Mouse (Mus musculus): ENCODE data around the gene Fermt1.
A peak's percentile ranks its signal among the peaks of the same experiment; 100 is the strongest.

The Fermt1 gene

DNA sequence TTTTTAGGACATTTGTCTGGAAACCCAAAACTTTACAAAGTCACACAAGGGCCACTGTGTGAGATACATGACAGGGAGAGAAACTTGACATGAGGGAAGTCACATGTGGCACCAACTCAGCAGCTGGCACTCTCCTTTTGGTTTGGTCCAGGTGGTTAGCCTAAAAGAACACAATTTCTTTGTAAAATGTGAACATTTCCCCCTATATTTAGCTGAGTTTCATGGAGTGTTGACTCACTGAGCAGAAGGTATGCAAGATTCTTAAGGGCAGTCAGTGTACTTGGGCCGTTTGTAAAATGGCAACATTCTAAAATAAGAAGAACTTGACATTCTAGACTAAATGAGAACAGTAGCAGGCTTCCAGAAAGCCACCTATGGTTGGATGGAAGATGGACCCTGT, 30.9 kb downstream of the Fermt1 start:
- no peak for DNase-seq

DNA sequence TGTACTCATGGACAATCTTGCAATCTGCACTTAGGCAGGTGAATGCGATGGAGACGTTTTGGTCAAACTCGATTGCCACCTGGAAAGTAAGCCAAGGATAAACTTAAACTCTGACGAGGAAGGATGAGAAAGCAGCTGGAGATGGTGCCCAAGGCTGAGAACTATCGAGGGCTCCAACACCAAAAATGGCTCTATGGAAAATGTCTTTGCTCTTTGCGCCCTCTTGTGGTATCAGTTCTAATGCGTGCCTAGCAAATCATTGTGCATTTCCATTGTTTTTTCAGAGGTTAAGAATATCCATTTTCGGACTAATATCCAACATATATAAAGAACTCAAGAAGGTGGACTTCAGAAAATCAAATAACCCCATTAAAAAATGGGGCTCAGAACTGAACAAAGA, 38.9 kb downstream of the Fermt1 start:
- peak; percentile 53 for DNase-seq

DNA sequence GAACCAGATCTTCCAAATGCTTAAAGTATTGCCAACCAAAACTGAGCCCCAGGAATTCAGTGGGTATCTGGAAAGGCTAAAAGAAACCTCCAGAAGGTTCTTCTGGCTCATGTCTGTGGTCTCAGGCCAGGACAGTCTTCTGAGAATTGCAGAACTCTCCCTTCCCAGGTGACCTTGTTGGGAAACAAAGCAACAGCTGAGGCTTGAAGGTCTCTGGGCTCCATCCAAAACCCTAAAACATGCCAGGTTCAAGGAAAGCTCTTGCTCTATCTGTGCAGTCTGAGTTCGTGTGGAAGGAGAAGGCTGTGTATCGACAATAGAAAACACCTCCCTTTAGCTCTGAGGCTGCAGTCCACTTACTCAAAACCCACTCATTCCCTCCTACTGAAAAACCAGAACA, 40.7 kb downstream of the Fermt1 start:
- DNase-seq = no peak

DNA sequence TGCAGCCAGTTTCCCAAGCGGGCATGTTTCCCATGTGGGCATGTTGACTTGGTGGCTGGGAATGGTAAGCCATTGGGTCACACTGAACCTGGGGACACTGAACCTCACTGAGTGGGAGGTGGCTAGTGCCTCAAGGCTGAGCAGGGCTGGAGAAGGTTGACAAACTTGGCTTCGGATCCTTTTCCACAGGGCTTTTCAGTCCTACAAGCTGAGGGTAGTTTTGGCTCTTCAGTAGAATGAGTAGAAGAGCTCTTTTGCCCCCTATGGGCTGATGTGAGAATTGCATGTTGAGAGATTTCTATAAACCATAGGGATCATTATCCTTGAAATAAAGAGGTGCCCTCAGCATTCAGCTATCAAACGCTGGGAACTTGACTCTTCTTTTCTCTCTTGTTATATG, 42.2 kb downstream of the Fermt1 start:
- peak; percentile 71 for DNase-seq

DNA sequence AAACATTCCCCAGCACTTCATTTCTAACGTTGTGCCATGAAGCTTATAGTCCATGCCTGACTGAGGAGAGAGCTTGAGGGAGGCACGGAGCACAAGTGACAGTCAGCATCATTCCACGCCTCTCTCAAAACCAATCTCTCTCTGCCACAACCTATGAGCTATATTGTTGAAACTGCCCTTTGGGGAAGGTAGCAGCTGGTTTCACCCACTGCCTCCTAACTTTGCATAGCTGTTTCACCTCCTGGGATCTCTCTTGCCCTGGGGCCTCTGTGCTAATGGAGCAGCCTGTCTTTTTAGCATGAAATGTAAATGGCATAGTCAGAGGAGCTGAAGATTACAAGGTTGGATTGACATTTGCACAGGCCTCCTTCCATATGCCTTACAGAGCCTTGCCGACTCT, 43.6 kb downstream of the Fermt1 start:
- DNase-seq = no peak

DNA sequence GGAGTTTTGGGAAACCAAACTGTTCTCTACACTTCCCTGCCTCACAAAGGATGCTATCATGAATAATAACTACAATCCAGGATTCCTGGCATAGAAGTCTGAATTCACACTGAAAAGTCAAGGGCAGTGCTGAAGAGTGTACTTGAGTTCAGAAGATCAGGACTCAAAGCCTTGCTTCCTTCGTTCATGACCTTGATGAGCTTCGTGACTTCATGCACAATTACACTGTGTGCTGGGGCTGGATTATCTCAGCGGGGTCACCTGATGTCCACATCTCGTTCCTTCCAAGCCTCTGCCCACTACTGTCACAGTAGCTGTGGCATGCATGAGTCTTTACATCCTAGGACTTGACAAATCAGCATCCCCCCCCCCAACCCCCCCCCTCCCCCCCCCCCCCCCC, 44.1 kb downstream of the Fermt1 start:
- no peak for DNase-seq

DNA sequence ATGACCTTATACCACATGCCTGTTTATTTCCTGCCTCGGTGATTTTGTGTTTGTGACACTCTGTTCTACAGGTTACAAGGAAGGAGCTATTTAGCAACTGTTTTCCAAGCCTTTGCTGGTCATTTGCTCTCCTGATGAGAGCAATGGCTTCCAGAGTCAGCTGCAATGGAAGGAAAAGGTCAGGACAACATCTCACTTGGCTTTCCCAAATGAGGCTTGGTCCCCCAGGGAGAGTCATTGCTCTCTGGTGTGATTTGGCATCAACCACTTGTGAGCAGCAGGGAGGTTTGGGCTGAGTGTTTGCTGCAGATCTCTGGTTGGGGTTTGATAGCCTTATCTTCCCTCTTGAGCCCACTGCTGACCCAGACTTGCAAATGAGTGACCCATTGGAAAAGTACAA, 45.1 kb downstream of the Fermt1 start:
- no peak for DNase-seq

DNA sequence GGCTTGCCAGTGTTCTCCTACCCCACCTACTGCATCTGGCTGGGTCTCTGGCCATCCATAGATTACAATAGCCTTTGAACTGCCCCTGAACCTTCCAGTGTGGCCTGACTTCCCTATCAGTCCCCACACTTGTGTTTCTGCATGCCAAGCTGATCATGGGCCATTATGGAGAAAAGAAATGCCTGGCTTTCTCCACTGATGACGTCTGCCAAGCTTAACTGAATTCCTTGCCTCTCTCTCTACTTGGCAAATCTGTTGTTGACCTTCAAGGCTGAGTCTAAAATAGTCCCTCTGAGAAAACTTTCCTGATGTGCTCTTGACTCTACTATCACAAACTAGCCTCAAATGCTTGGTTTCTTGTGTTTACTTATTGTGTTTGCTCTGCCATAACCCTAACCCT, 47.5 kb downstream of the Fermt1 start:
- DNase-seq = no peak

DNA sequence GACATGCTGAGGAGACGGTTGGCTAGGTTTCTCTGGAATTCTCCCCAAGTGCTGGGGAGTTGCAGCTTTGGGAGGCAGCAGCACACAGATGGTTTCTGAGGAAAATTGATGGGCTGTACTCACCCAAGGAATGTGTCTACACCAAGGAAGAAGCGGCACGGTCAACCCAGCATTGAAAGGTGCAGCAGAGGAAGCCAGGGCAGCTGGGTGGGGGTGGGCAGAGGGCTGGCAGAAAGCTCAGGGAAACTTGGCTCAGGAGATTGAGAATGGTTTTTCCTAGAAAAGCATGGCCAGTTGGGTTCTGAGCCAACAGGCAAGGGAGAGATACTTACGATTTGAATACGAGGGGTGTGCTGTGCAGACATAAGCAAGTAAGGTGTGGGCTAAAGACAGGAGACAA, 51.9 kb downstream of the Fermt1 start:
- no peak for DNase-seq

DNA sequence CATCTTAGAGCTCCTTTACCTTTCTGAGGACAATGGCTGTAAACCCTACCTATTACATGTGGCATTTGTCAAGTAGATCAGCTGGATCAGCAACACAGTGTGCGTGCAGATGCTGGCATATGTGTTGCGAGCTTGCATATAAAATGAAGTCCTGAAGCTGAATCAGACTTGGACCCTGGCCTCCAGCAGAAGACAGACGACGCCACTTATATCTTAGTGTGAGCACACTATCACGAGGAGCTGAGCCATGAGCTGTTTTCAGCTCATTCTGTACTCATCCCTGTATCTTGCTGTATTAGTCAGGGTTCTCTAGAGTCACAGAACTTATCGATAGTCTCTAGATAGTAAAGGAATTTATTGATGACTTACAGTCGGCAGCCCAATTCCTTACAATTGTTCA, 60.4 kb downstream of the Fermt1 start:
- no peak for DNase-seq

DNA sequence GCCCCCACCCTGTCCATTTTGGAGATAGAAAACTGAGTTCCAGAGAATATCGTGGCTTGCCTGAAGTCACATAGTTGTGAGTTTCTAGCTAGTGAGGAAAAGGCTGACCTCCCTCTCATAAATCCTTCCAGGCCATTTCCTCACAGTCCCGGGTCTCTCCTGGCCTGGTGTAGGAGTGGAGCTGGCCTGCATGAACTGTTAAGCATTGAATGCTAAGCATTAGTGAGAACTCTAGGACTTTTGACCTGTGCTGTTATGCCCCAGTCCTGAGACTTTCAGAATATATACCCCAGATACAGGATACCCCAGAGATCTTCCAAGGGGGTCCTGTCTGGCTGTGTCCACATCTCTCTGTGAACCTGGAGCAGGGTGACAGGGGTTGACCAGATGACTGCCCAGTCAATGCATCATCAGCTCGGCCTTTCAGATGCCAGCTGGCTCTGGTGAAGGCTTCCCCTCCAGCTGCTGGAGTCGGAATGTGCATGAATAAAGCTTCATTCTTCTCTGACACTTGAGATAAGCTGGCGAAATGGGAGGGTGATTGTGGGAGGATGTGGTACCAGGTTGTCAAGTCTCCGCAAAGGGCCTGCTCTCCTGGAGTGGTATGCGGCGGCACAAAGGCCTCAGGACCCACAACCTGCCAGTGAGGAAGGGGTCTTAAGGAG, 61.3 kb downstream of the Fermt1 start:
- DNase-seq = peak; percentile 8

DNA sequence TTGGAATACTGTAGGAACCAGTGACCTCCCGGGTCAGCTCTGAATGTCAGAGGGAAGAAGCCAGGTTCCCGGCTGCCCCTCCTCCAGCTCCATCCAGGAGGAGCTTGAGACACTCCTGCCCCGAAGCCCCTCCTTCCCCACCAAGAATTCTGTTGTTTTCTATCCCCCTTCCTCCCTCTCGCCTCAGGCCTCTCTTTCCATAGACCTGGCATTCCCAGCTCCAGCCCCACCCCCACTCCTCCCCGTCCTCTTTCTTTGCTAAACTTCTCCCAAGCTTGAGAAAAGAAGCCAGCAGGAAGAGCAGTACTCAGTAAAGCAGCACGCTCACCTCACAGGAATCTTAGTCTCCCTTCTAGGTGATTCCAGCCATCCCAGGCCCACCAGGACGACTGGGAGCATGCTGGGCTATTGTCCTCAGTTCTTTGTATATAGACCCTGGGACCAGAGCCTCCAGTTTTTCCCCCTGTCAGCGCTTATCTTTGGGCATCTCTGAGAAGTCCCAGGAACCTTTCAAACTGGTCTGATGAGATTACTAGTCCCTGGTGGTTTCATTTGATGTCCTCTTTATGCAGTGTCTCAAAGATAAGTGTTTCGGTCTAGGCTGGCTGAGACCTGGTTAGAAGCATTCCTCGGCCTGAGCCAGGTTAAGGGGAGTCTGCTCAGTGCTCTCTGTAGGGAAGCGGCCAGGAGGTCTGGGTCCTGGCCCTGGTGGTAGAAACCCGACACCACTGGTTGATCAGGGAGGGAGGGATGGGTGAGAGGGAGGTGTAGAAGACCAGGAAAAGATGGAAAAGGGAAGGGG, 64.7 kb downstream of the Fermt1 start, which contains the start of gene Lrrn4:
TSS of gene Lrrn4 (minus strand) at position 48 of the 802 bp plus-strand sequence.
- peak; percentile 11 for DNase-seq

DNA sequence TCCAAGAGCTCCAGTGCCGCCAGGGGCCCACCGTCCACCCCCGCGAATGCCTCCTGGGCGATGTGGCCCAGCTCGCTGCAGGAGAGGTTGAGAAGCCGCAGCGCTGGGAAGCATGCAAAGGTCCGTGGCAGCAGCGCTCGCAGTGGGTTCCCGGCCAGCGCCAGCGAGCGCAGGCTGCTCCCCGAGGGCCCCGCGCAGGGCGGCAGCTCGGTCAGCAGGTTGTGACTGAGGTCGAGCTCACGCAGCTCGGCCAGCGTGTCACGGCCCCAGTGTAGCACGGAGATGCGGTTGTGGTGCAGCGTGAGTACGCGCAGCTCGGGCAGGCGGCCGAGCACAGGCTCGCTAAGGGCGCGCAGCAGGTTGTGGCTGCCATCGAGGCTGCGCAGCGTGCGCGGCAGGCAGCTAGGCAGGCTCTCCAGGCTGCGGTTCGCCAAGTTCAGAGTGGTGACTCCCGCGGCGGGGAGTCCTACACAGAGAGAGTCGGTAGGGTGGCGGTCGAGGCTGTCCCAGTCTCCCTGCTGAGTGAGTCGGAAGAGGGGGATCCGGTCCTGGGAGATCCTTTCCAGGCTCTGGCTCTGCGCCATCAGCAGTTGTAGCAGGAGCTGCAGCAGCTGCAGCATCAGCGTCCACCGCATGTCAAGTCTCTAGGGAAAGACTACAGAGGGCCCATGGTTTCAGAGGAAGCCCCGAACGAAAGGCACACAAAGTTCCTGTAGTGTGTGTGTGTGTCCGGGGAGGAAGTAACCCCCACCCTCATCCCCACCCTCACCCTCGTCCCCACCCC, 66.3 kb downstream of the Fermt1 start:
- DNase-seq = no peak

DNA sequence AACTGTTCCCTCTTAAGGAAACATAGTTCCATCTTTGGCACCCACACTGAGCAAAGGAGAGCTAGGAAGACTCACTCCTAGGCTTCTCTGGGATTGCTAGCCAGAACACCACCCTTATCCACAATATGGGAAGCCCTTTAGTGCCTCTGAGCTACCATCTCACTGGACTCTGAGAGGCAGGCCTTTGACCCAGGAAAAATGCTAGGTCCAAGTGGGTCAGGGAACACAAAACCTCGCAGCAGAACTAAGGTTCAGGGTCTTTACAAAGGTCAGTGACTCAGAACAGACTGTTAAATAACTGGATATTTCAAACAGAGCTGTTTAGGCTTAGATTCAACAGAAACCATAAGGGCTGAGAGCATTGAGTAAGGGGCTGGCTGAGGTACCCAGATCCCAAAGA, 68.7 kb downstream of the Fermt1 start:
- no peak for DNase-seq

DNA sequence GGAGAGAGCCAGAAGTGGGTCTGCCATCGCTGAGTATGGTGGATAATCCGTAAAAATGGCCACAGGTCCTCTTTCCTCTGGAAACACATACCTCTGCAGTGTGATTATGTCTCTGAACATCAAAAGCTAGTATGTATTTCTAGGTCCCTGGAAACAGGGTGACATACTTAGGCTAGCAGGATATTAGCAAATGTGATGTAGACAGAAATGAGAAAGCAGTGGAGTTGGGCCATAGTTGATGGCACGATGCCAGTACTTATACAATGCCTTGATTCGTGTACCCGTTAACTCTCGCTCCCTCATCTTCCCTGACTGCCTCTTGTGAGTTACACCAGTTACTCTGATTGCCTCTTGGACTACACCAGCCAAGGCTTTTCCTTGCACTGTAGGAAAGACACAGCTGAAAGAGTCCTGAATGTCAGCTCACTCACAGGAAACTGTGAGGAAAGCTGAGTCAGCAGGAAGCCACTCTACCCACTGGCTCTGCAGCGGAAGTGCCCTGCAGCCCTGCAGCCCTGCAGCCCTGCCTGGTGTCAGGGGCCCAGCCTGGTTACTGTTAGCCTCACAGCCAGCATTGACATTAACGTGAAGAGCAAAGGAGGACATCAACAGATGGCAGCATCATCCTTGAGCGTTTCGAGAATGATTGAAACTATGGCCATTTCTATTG, 71.9 kb downstream of the Fermt1 start:
- no peak for DNase-seq

DNA sequence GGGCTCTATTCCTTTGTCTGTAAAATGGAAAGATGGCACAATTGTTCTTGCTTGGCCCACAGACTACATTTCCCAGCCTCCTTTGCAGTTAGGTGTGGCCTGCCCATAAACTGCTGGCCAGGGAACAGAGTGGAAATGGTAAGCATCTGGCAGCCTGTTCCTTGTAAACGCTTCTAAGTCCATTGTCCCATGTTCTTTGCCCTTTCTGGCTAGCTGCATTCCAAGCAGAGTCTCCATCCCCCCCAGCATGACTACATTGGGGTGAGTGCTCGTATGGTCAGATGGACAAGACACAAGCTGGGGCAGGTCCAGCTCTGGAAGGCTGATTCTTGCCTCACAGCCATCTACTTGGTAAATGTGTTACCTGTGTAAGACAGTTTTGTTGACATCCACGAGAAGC, 74.0 kb downstream of the Fermt1 start:
- no peak for DNase-seq

DNA sequence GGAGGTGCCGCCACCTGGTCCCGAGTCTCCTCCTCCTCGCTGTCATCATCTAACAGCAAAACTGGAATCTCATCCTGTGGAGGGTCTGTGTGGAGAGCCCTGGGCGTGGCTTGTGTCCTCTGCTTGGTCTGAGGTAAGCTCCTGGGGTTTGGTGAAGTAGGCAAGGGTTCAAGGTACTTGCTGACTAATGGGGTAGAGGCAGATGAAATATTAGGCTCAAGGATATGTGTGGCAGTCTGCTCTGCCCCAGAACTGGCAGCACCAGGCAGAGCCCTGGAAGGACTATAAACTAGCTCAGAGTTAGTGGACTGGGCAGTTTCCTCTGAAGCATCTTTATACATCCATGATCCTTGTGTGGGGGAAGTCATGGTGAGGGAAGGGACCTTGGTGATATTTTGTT, 75.4 kb downstream of the Fermt1 start:
- no peak for DNase-seq

DNA sequence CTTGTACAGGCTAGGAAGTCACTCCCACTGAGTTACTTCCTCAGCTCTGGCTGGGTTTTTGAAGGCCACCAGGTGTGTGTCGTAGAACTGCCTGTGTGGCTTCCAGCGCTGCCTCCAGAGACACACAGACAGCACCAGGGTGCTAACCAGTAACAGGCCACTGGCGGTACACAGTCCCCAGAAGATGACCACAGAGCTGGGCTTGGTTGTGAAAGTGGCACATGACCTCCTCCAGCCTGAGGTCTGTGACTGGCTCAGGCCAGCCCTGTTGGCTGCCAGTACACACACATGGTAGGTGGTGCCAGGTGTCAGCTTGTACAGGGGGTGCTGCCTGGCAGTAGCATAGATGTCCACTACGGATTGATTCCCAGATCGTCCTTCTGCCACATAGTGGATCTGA, 76.0 kb downstream of the Fermt1 start:
- no peak for DNase-seq

DNA sequence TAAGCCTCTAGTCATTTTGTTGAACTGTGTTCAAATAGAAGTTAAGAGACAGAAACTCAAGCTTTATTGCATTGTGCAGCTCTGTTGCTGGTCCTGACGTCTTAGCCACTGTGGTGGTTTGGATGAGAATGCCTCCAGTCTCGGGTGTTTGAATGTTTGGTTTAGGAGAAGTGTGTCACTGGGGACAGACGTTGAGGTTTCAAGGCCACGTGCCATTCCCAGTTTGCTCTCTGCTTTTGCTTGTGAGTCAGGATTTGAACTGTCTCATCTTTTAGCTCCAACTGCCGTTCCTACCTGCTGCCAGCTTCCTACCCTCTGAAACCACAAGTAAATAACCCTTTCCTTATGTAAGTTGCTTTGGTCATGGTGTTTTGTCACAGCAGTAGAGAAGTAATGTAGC, 78.2 kb downstream of the Fermt1 start:
- no peak for DNase-seq

DNA sequence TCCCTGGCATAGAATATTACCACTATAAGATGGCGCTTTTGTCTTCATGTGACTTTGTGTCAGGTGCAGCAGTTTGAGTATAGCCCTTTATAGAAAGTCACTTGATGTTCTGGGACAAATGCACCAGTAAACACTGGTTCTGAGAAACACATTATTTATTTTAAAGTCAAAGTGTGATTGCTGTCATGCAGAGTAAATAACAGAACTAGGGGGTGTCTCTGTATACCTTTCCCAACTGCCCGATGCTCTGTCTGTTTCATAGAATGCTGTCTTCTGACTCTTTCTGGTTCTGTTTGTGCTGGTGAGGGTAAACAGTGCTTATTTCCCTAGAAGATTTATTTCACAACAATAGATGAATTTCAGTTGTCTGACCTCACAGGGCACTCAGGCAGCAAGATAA, 82.4 kb downstream of the Fermt1 start:
- no peak for DNase-seq

DNA sequence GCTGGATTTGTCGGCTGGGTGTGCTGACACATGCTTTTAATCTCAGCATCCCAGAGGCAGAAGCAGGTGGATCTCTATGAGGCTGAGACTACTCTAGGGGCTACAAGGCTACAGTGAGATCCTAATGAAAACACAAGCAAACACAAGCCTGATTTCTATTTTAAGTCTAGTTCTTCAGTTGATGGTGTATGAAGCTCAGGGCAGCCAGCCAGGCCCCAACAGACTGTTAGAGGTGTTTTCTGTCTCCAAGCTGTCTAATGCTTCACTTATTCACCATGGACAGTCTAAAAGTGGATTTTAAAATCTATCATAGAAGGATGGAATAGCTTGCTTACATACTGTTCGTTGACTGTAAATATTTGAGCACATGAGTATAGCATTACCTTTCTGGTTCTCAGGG, 84.2 kb downstream of the Fermt1 start:
- DNase-seq = no peak

DNA sequence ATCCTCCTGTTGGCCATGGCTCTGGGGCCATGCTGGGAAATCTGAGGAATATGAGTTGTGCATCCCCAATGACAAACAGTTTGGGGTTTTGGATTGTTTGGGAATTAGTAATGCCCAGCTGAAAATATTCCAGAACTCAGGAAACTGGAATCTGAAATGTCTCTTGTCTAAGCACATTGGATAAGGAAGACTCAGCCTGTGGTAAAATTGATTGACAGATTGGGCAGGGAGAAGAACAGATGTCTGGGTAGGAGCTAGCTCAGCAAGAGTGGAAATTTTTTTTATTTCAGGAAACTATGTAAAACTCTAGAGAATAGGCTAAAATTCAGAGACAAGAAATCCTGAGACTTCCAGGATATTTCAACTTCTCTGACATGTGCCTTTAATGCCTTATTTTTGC, 85.3 kb downstream of the Fermt1 start:
- DNase-seq = no peak

DNA sequence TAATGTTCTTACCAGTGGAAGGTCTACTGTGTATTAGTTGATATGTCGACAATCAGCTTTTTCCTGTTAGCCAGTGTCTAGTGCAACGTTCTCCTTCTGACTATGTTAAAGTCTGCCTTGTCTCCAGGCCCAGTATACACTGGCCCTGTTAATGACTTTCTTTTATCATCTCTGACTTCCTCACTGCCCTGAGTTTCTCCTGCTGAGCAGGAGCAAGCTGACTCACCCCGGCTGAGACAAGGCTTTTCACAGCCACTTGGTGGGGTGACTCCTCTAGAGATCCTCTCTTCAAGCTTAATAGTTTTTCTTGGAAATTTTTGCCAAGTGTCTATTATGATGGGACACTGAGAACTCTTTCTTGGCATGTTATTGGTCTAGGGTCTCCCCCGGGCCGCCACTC, 89.4 kb downstream of the Fermt1 start:
- no peak for DNase-seq
